Mouse (Mus musculus) hindbrain, embryonic 15.5 days (tissue): Measurements from ENCODE around the gene Cfd. TPM values are rescaled to one million over a fixed set of nuclear protein-coding genes. Genes with fewer than 3 reads are reported as not detected.

Experiments
- ATAC-seq: fragments of 200-750 bp; cut with Nextera tagmentation; 2 replicates; pipeline ENCODE4 v1.8.0; 2017; ENCODE audit warnings: low read depth, moderate number of reproducible peaks, moderate TSS enrichment; ENCODE audit not compliant: low FRiP score
- H3K27ac ChIP-seq: fragments of 300-500 bp; sonication (generic); replicated peaks from 2 replicates; pipeline ENCODE4 v1.5.1; 2015; ENCODE audit warnings: mild to moderate bottlenecking, inconsistent platforms
- H3K27me3 ChIP-seq: fragments of 300-500 bp; sonication (generic); 2 replicates; pipeline ENCODE4 v1.6.1; 2015; ENCODE audit warnings: control low read depth, inconsistent platforms
- H3K36me3 ChIP-seq: fragments of 300-500 bp; sonication (generic); 2 replicates; pipeline ENCODE4 v1.6.1; 2015; ENCODE audit warnings: control low read depth, inconsistent platforms
- H3K4me1 ChIP-seq: fragments of 300-500 bp; sonication (generic); replicated peaks from 2 replicates; pipeline ENCODE4 v1.6.1; 2015; ENCODE audit warnings: control low read depth, inconsistent platforms
- H3K4me2 ChIP-seq: fragments of 300-500 bp; sonication (generic); 2 replicates; pipeline ENCODE4 v1.6.1; 2015; ENCODE audit warnings: moderate library complexity, mild to moderate bottlenecking, inconsistent platforms
- H3K4me3 ChIP-seq: fragments of 300-500 bp; sonication (generic); 2 replicates; pipeline ENCODE4 v1.5.1; 2015; ENCODE audit warnings: mild to moderate bottlenecking, inconsistent platforms
- H3K9ac ChIP-seq: fragments of 300-500 bp; sonication (generic); 2 replicates; pipeline ENCODE4 v1.6.1; 2015; ENCODE audit warnings: inconsistent platforms
- H3K9me3 ChIP-seq: fragments of 300-500 bp; sonication (generic); 2 replicates; pipeline ENCODE4 v1.6.1; 2016; ENCODE audit warnings: control low read depth, inconsistent platforms
- WGBS: fragments of 180-500 bp; shearing (Covaris S2); methylation state at CpG from one replicate; pipeline ENCODE4 v1.1.7; 2015; 5-methylcytosine and 5-hydroxymethylcytosine counted together
- microRNA-seq: library from miRNA; unstranded; fragments of <30 nt; microRNA quantifications from one replicate; pipeline ENCODE4, GENCODE M21; 2016
- polyA plus RNA-seq: library from polyadenylated mRNA; unstranded; fragments of >200 nt; fragmentation: Nextera tagmentation; extraction: Ambion mirVana; gene quantifications from 2 replicates; pipeline ENCODE4 v1.2.1, GENCODE M21; 2015

Cfd gene
- polyA plus RNA-seq, 1 experiment from 2014 or later = not detected

- Histone ChIP-seq H3K4me2 (no peak overlapping the region), H3K36me3 (0 out of 2 replicates have a peak, but pooled peaks cover 4% of the 10 kb centered on the region), H3K27ac (peak overlapping the region; percentile 36), H3K9ac (no peak overlapping the region), H3K27me3 (no peaks in the 10 kb centered on the region), H3K9me3 (no peaks in the 10 kb centered on the region), H3K4me3 (no peak overlapping the region), H3K4me1 (peaks cover 71% of the 10 kb centered on the region)
- 62% methylated on average over 9 of the region's 9 CpGs for WGBS
- ATAC-seq = no peak
Measured at GRCm38 (mm10) chr10:79933145-79933679, 42.6 kb downstream of the Cfd start.

GRCm38 (mm10) chr10:79933861-79934260 is 43.2 kb downstream of the Cfd start:
- WGBS = 17% methylated on average over 6 of the region's 6 CpGs
- no peak for ATAC-seq
- Histone ChIP-seq H3K9ac (no peak overlapping the region), H3K27ac (peak overlapping the region; percentile 32; the same call in 1 of the 2 replicates), H3K27me3 (no peaks in the 10 kb centered on the region), H3K9me3 (no peaks in the 10 kb centered on the region), H3K4me2 (no peak overlapping the region), H3K4me1 (peaks cover 67% of the 10 kb centered on the region), H3K4me3 (no peak overlapping the region), H3K36me3 (0 out of 2 replicates have a peak, but pooled peaks cover 4% of the 10 kb centered on the region)

- no peak overlapping the region for H3K4me2 ChIP-seq
- H3K27me3 ChIP-seq = no peaks in the 10 kb centered on the region
- 37% methylated on average over 13 of the region's 13 CpGs for WGBS
- peak overlapping the region; percentile 32; the same call in 1 of the 2 replicates for H3K27ac ChIP-seq
- H3K9me3 ChIP-seq = no peaks in the 10 kb centered on the region
- no peak overlapping the region for H3K4me3 ChIP-seq
- peak; percentile 72 for ATAC-seq
- 0 out of 2 replicates have a peak, but pooled peaks cover 4% of the 10 kb centered on the region for H3K36me3 ChIP-seq
- H3K9ac ChIP-seq = no peak overlapping the region
- peaks cover 63% of the 10 kb centered on the region for H3K4me1 ChIP-seq
Measured at GRCm38 (mm10) chr10:79934272-79934721, 43.6 kb downstream of the Cfd start.

- no peak for ATAC-seq
- 83% methylated on average over 16 of the region's 16 CpGs for WGBS
- Histone ChIP-seq H3K4me2 (no peak overlapping the region), H3K4me3 (no peak overlapping the region), H3K9ac (no peak overlapping the region), H3K27me3 (no peaks in the 10 kb centered on the region), H3K27ac (0 out of 2 replicates have a peak overlapping the region, but pooled peaks have one; percentile 10), H3K4me1 (peaks cover 56% of the 10 kb centered on the region), H3K9me3 (no peaks in the 10 kb centered on the region), H3K36me3 (0 out of 2 replicates have a peak, but pooled peaks cover 4% of the 10 kb centered on the region)
Measured at GRCm38 (mm10) chr10:79934794-79935569, 44.3 kb downstream of the Cfd start.

- H3K4me3 ChIP-seq = no peak overlapping the region
Measured at GRCm38 (mm10) chr10:79936284-79936910, 45.7 kb downstream of the Cfd start.

GRCm38 (mm10) chr10:79936911-79937441 is 46.3 kb downstream of the Cfd start:
- H3K4me3 ChIP-seq = no peak overlapping the region
- no peaks in the 10 kb centered on the region for H3K27me3 ChIP-seq
- WGBS = 31% methylated on average over 27 of the region's 27 CpGs
- 0 out of 2 replicates have a peak, but pooled peaks cover 1% of the 10 kb centered on the region for H3K36me3 ChIP-seq
- H3K9ac ChIP-seq = 0 out of 2 replicates have a peak overlapping the region, but pooled peaks have one; percentile 23
- H3K27ac ChIP-seq = no peak overlapping the region
- ATAC-seq = no peak
- peaks cover 46% of the 10 kb centered on the region for H3K4me1 ChIP-seq
- no peaks in the 10 kb centered on the region for H3K9me3 ChIP-seq
- peak overlapping the region; percentile 27; the same call in 1 of the 2 replicates for H3K4me2 ChIP-seq

More at GRCm38 (mm10) chr10:79936284-79936910, 45.7 kb downstream of the Cfd start:
- no peak for ATAC-seq
- Histone ChIP-seq H3K27me3 (no peaks in the 10 kb centered on the region), H3K36me3 (0 out of 2 replicates have a peak, but pooled peaks cover 4% of the 10 kb centered on the region), H3K4me2 (peak overlapping the region; percentile 27; the same call in 1 of the 2 replicates), H3K9me3 (no peaks in the 10 kb centered on the region), H3K4me1 (peaks cover 50% of the 10 kb centered on the region), H3K9ac (no peak overlapping the region), H3K27ac (no peak overlapping the region)
- WGBS = 72% methylated on average over 10 of the region's 10 CpGs

GRCm38 (mm10) chr10:79937775-79938526 is 47.3 kb downstream of the Cfd start:
- WGBS = 39% methylated on average over 11 of the region's 11 CpGs

GRCm38 (mm10) chr10:79940749-79941148 is 50.1 kb downstream of the Cfd start:
- Histone ChIP-seq H3K9me3 (no peaks in the 10 kb centered on the region), H3K27me3 (no peaks in the 10 kb centered on the region), H3K4me1 (peaks cover 27% of the 10 kb centered on the region), H3K36me3 (no peaks in the 10 kb centered on the region), H3K4me2 (no peak overlapping the region), H3K9ac (no peak overlapping the region), H3K4me3 (no peak overlapping the region), H3K27ac (no peak overlapping the region)
- WGBS = 71% methylated on average over 7 of the region's 7 CpGs
- no peak for ATAC-seq

More at GRCm38 (mm10) chr10:79937775-79938526, 47.3 kb downstream of the Cfd start:
- Histone ChIP-seq H3K27ac (no peak overlapping the region), H3K9me3 (no peaks in the 10 kb centered on the region), H3K27me3 (no peaks in the 10 kb centered on the region), H3K4me3 (no peak overlapping the region), H3K4me2 (no peak overlapping the region), H3K36me3 (no peaks in the 10 kb centered on the region), H3K4me1 (peaks cover 36% of the 10 kb centered on the region), H3K9ac (no peak overlapping the region)
- ATAC-seq = no peak

Small RNA genes within 50 kb of the gene (microRNA-seq; reads per million reads assigned to microRNA genes)
- not detected for gene Mir6910

Other genes starting within 250 kb of the Cfd start
- gene Odf3l2, start 245.1 kb upstream of the Cfd start, polyA plus RNA-seq = 0.13 and 0.43 TPM in 2 replicates
- 0.87 and 1.2 TPM in 2 replicates for gene Madcam1, start 226.3 kb upstream of the Cfd start, polyA plus RNA-seq
- 102 and 107 TPM in 2 replicates for gene Tpgs1, start 221.5 kb upstream of the Cfd start, polyA plus RNA-seq
- gene Cdc34, start 208.7 kb upstream of the Cfd start, polyA plus RNA-seq = 82.4 and 91.7 TPM in 2 replicates
- gene Gzmm, start 201.8 kb upstream of the Cfd start, polyA plus RNA-seq = 1.3 and 1.4 TPM in 2 replicates
- gene Bsg, start 186.4 kb upstream of the Cfd start, polyA plus RNA-seq = 985 and 993 TPM in 2 replicates
- gene Hcn2, start 174.2 kb upstream of the Cfd start, polyA plus RNA-seq = 2.6 and 2.8 TPM in 2 replicates
- 37.0 and 43.0 TPM in 2 replicates for gene Polrmt, start 144.3 kb upstream of the Cfd start, polyA plus RNA-seq
- 2.2 and 2.4 TPM in 2 replicates for gene Fgf22, start 135.8 kb upstream of the Cfd start, polyA plus RNA-seq
- gene Rnf126, start 123.9 kb upstream of the Cfd start, polyA plus RNA-seq = 103 and 125 TPM in 2 replicates
- 2.3 and 2.5 TPM in 2 replicates for gene Fstl3, start 113.6 kb upstream of the Cfd start, polyA plus RNA-seq
- gene Prss57, start 99.9 kb upstream of the Cfd start, polyA plus RNA-seq = 0.27 and 0.28 TPM in 2 replicates
- gene Palm, start 97.3 kb upstream of the Cfd start, polyA plus RNA-seq = 277 and 303 TPM in 2 replicates
- 0.49 and 0.92 TPM in 2 replicates for gene Misp, start 69.9 kb upstream of the Cfd start, polyA plus RNA-seq
- gene Ptbp1, start 36.4 kb upstream of the Cfd start, polyA plus RNA-seq = 74.8 and 77.1 TPM in 2 replicates
- 11.0 and 11.3 TPM in 2 replicates for gene Prtn3, start 16.4 kb upstream of the Cfd start, polyA plus RNA-seq
- 383 and 417 TPM in 2 replicates for gene Plppr3, start 16.2 kb upstream of the Cfd start, polyA plus RNA-seq
- gene Elane, start 4.6 kb upstream of the Cfd start, polyA plus RNA-seq = 0.16 TPM in 1 of 2 replicates, not detected in the other
- gene Med16, start 18.1 kb downstream of the Cfd start, polyA plus RNA-seq = 51.2 and 54.2 TPM in 2 replicates
- gene Gm26602, start 20.0 kb downstream of the Cfd start, polyA plus RNA-seq = 3.0 TPM in 1 of 2 replicates, not detected in the other
- 2.7 and 3.1 TPM in 2 replicates for gene Kiss1r, start 26.1 kb downstream of the Cfd start, polyA plus RNA-seq
- gene R3hdm4, start 30.4 kb downstream of the Cfd start, polyA plus RNA-seq = 258 and 289 TPM in 2 replicates
- gene Arid3a, start 36.2 kb downstream of the Cfd start, polyA plus RNA-seq = 2.9 and 3.2 TPM in 2 replicates
- gene Wdr18, start 69.3 kb downstream of the Cfd start, polyA plus RNA-seq = 93.6 and 94.7 TPM in 2 replicates
- gene Grin3b, start 79.9 kb downstream of the Cfd start, polyA plus RNA-seq = 0.29 and 0.34 TPM in 2 replicates
- 24.5 and 27.3 TPM in 2 replicates for gene Tmem259, start 93.5 kb downstream of the Cfd start, polyA plus RNA-seq
- 29.4 and 33.6 TPM in 2 replicates for gene Cnn2, start 97.7 kb downstream of the Cfd start, polyA plus RNA-seq
- gene Abca7, start 105.6 kb downstream of the Cfd start, polyA plus RNA-seq = 4.8 and 5.4 TPM in 2 replicates
- 2.3 and 2.5 TPM in 2 replicates for gene Arhgap45, start 125.8 kb downstream of the Cfd start, polyA plus RNA-seq
- 141 and 145 TPM in 2 replicates for gene Polr2e, start 148.9 kb downstream of the Cfd start, polyA plus RNA-seq
- 583 and 596 TPM in 2 replicates for gene Gpx4, start 156.3 kb downstream of the Cfd start, polyA plus RNA-seq
- 12.6 and 12.9 TPM in 2 replicates for gene Sbno2, start 214.7 kb downstream of the Cfd start, polyA plus RNA-seq
- gene Stk11, start 224.9 kb downstream of the Cfd start, polyA plus RNA-seq = 18.6 and 20.0 TPM in 2 replicates
- gene Atp5d, start 247.8 kb downstream of the Cfd start, polyA plus RNA-seq = 503 and 517 TPM in 2 replicates
- 61.4 and 71.3 TPM in 2 replicates for gene Cbarp, start 250.0 kb downstream of the Cfd start, polyA plus RNA-seq